Mouse (Mus musculus) CD8-positive naive resting alpha-beta T cell, adult 2 months (primary cell): ENCODE results near the gene Nasp.
"Not testable (repeated sequence)": the region's sequence is repeated elsewhere in the genome, so short reads cannot be mapped to it uniquely, and the experiment has no call there.

Source experiments
- DNase-seq, 2 experiments: peaks; one replicate each; pipeline ENCODE4 v3.0.0; 2022; ENCODE audit warnings: low read depth in 2 of 2, low spot score in 2 of 2

Nasp gene

GRCm38 (mm10) chr4:116627722-116628662 lies at the start of gene Nasp:
Nasp (minus strand) TSS chr4:116627941.
- DNase-seq = peak; percentile 76 to 86

- DNase-seq = no peak
These were observed 48.3 kb upstream of the Nasp start for GRCm38 (mm10) chr4:116676027-116676426.

GRCm38 (mm10) chr4:116674761-116675160 lies 47.0 kb upstream of the Nasp start:
- not testable (repeated sequence) for DNase-seq

GRCm38 (mm10) chr4:116672785-116673184 lies 45.0 kb upstream of the Nasp start:
- no peak for DNase-seq

- DNase-seq = peak in 1 of 2 experiments; percentile 11
These were observed 41.5 kb upstream of the Nasp start for GRCm38 (mm10) chr4:116669291-116669690.

- no peak for DNase-seq
These were observed 40.4 kb upstream of the Nasp start for GRCm38 (mm10) chr4:116668145-116668544.

- DNase-seq = no peak
These were observed 38.9 kb upstream of the Nasp start for GRCm38 (mm10) chr4:116666625-116667024.

GRCm38 (mm10) chr4:116661998-116662397 lies 34.3 kb upstream of the Nasp start:
- no peak for DNase-seq

GRCm38 (mm10) chr4:116660829-116661228 lies 33.1 kb upstream of the Nasp start:
- no peak for DNase-seq

GRCm38 (mm10) chr4:116659916-116660315 lies 32.2 kb upstream of the Nasp start:
- DNase-seq = not testable (repeated sequence)

- no peak for DNase-seq
These were observed 31.7 kb upstream of the Nasp start for GRCm38 (mm10) chr4:116659474-116659873.

- no peak for DNase-seq
These were observed 30.2 kb upstream of the Nasp start for GRCm38 (mm10) chr4:116657971-116658370.

- no peak for DNase-seq
These were observed 27.9 kb upstream of the Nasp start for GRCm38 (mm10) chr4:116655658-116656057.

- no peak for DNase-seq
These were observed 27.4 kb upstream of the Nasp start for GRCm38 (mm10) chr4:116655100-116655499.

GRCm38 (mm10) chr4:116653228-116653627 lies 25.5 kb upstream of the Nasp start:
- DNase-seq = no peak

- DNase-seq = no peak
These were observed 24.0 kb upstream of the Nasp start for GRCm38 (mm10) chr4:116651797-116652135.

GRCm38 (mm10) chr4:116650924-116651796 lies 23.4 kb upstream of the Nasp start, which contains the start of gene Akr1a1:
Akr1a1 (minus strand) TSS chr4:116651680.
- DNase-seq = peak; percentile 68 to 74

- DNase-seq = no peak
These were observed 22.6 kb upstream of the Nasp start for GRCm38 (mm10) chr4:116650365-116650764.

GRCm38 (mm10) chr4:116649411-116649810 lies 21.7 kb upstream of the Nasp start:
- no peak for DNase-seq

GRCm38 (mm10) chr4:116645624-116646023 lies 17.9 kb upstream of the Nasp start:
- no peak for DNase-seq

GRCm38 (mm10) chr4:116644326-116644725 lies 16.6 kb upstream of the Nasp start:
- peak in 1 of 2 experiments; percentile 8 for DNase-seq

- DNase-seq = no peak
These were observed 14.3 kb upstream of the Nasp start for GRCm38 (mm10) chr4:116642071-116642470.
